Mouse (Mus musculus) gastrocnemius, postnatal 10 days (tissue): ENCODE data around the gene Acss2. TPM values are rescaled to one million over a fixed set of nuclear protein-coding genes. Genes with fewer than 3 reads are reported as not detected.

Source experiments
- DNase-seq: peaks from one replicate; pipeline ENCODE4 v3.0.0; 2021; ENCODE audit warnings: mixed read lengths
- microRNA-seq, 2 experiments: library from miRNA; unstranded; fragments of <30 nt; microRNA quantifications; one replicate each; pipeline ENCODE4 v1.2.0; 2021
- total RNA-seq, 2 experiments: library from RNA; stranded (reverse); gene quantifications; 2 replicates each; pipeline ENCODE4 v1.2.3; 2021

Acss2 gene
- total RNA-seq, 2 experiments from 2014 or later = 28.4 to 33.4 TPM

GRCm38 (mm10) chr2:155628112-155628511 lies 110.4 kb downstream of the Acss2 start:
- no peak for DNase-seq

- no peak for DNase-seq
Observed at GRCm38 (mm10) chr2:155628519-155628918, 110.8 kb downstream of the Acss2 start.

- DNase-seq = peak; percentile 42
Observed at GRCm38 (mm10) chr2:155629231-155629661, 111.5 kb downstream of the Acss2 start.

- DNase-seq = no peak
Observed at GRCm38 (mm10) chr2:155630153-155630552, 112.4 kb downstream of the Acss2 start.

GRCm38 (mm10) chr2:155630590-155631416 lies 113.1 kb downstream of the Acss2 start:
- peak; percentile 29 for DNase-seq

GRCm38 (mm10) chr2:155632138-155632936 lies 114.6 kb downstream of the Acss2 start:
- no peak for DNase-seq

GRCm38 (mm10) chr2:155633121-155633520 lies 115.4 kb downstream of the Acss2 start:
- no peak for DNase-seq

- DNase-seq = no peak
Observed at GRCm38 (mm10) chr2:155633731-155634130, 116.0 kb downstream of the Acss2 start.

- no peak for DNase-seq
Observed at GRCm38 (mm10) chr2:155634562-155634961, 116.8 kb downstream of the Acss2 start.

Small RNA genes within 50 kb of the gene (microRNA-seq; reads per million reads assigned to microRNA genes)
- 383 to 432 reads per million in 2 experiments for gene Mir499

Other genes starting within 250 kb of the Acss2 start
- 100 to 1,000 TPM; 165 to 183 TPM for gene Map1lc3a, start 241.7 kb upstream of the Acss2 start, total RNA-seq
- gene Pigu, start 160.5 kb upstream of the Acss2 start, total RNA-seq = 10 to 100 TPM; 27.1 to 27.5 TPM
- 100 to 1,000 TPM; 215 to 242 TPM for gene Trp53inp2, start 136.9 kb upstream of the Acss2 start, total RNA-seq
- 10 to 100 TPM; 21.1 to 28.5 TPM for gene Ncoa6, start 44.1 kb upstream of the Acss2 start, total RNA-seq
- 1 to 10 TPM; 1.0 to 1.1 TPM for gene Ggt7, start 289 bp downstream of the Acss2 start, total RNA-seq
- gene Gss, start 74.9 kb downstream of the Acss2 start, total RNA-seq = 10 to 100 TPM in 1 of 2 experiments, 1 to 10 TPM in 1; 9.2 to 10.4 TPM
- 1 to 10 TPM; 1.3 to 2.3 TPM for gene Myh7b, start 93.3 kb downstream of the Acss2 start, total RNA-seq
- gene Trpc4ap, start 174.4 kb downstream of the Acss2 start, total RNA-seq = 10 to 100 TPM; 83.4 to 94.8 TPM
- gene Edem2, start 211.5 kb downstream of the Acss2 start, total RNA-seq = 1 to 10 TPM; 7.2 to 9.0 TPM
- gene Gm17581, start 217.9 kb downstream of the Acss2 start, total RNA-seq = not detected
- 10 to 100 TPM; 11.7 to 11.9 TPM for gene Procr, start 233.2 kb downstream of the Acss2 start, total RNA-seq